Mouse (Mus musculus) embryonic facial prominence, embryonic 14.5 days (tissue): ENCODE results near the gene Rgl1. TPM values are rescaled to one million over a fixed set of nuclear protein-coding genes. Genes with fewer than 3 reads are reported as not detected.

Experiments
- ATAC-seq: fragments of 200-750 bp; cut with Nextera tagmentation; 2 replicates; pipeline ENCODE4 v1.8.0; 2017; ENCODE audit warnings: low read depth, moderate number of reproducible peaks, moderate TSS enrichment
- DNase-seq: peaks from one replicate; pipeline ENCODE4 v3.0.0-alpha.2; 2015; ENCODE audit warnings: low spot score
- H3K27ac ChIP-seq: fragments of 300-500 bp; sonication (generic); replicated peaks from 2 replicates; pipeline ENCODE4 v1.5.1; 2014; ENCODE audit warnings: low read depth, mild to moderate bottlenecking, low read length, moderate library complexity
- H3K27me3 ChIP-seq: fragments of 300-500 bp; sonication (generic); replicated peaks from 2 replicates; pipeline ENCODE4 v1.6.1; 2014; ENCODE audit warnings: low read length; ENCODE audit not compliant: control insufficient read depth, insufficient read depth
- H3K36me3 ChIP-seq: fragments of 300-500 bp; sonication (generic); 2 replicates; pipeline ENCODE4 v1.6.1; 2014; ENCODE audit warnings: low read length, mixed read lengths; ENCODE audit not compliant: control insufficient read depth, insufficient read depth
- H3K4me1 ChIP-seq: fragments of 300-500 bp; sonication (generic); 2 replicates; pipeline ENCODE4 v1.6.1; 2014; ENCODE audit warnings: antibody characterized with exemption, low read length; ENCODE audit not compliant: control insufficient read depth, insufficient read depth
- H3K4me2 ChIP-seq: fragments of 300-500 bp; sonication (generic); 2 replicates; pipeline ENCODE4 v1.6.1; 2014; ENCODE audit warnings: low read depth, mild to moderate bottlenecking, low read length, moderate library complexity, mixed read lengths
- H3K4me3 ChIP-seq: fragments of 300-500 bp; sonication (generic); 2 replicates; pipeline ENCODE4 v1.5.1; 2014; ENCODE audit warnings: low read depth, mild to moderate bottlenecking, low read length
- H3K9ac ChIP-seq: fragments of 300-500 bp; sonication (generic); 2 replicates; pipeline ENCODE4 v1.6.1; 2014; ENCODE audit warnings: low read depth, mild to moderate bottlenecking, low read length, moderate library complexity, mixed read lengths
- H3K9me3 ChIP-seq: fragments of 300-500 bp; sonication (generic); 2 replicates; pipeline ENCODE4 v1.6.1; 2016; ENCODE audit warnings: low read length; ENCODE audit not compliant: control insufficient read depth
- WGBS: fragments of 180-500 bp; shearing (Covaris S2); extraction: QIAGEN DNeasy Blood & Tissue Kit; methylation state at CpG from one replicate; pipeline ENCODE4 v1.1.7; 2014; 5-methylcytosine and 5-hydroxymethylcytosine counted together
- polyA plus RNA-seq: library from polyadenylated mRNA; unstranded; fragments of >200 nt; fragmentation: Nextera tagmentation; extraction: Ambion mirVana; gene quantifications from 2 replicates; pipeline ENCODE4 v1.2.1, GENCODE M21; 2014

Rgl1 gene
- polyA plus RNA-seq, 1 experiment from 2014 or later = 43.7 TPM

GRCm38 (mm10) chr1:152616777-152617057 lies 149.4 kb downstream of the Rgl1 start:
- H3K9me3 ChIP-seq = no peaks in the 10 kb centered on the region; the same call in 1 of the 2 replicates
- H3K27me3 ChIP-seq = no peaks in the 10 kb centered on the region
- DNase-seq (no peak), ATAC-seq (no peak)
- no peak overlapping the region for H3K4me3 ChIP-seq
- H3K4me1 ChIP-seq = peaks cover 7% of the 10 kb centered on the region; the same call in 1 of the 2 replicates
- H3K27ac ChIP-seq = no peak overlapping the region
- no peak overlapping the region for H3K9ac ChIP-seq
- H3K36me3 ChIP-seq = peaks cover 29% of the 10 kb centered on the region
- H3K4me2 ChIP-seq = no peak overlapping the region

- WGBS = 73% methylated on average over 10 of the region's 10 CpGs
- peaks cover 7% of the 10 kb centered on the region; the same call in 1 of the 2 replicates for H3K4me1 ChIP-seq
- no peak overlapping the region for H3K4me2 ChIP-seq
- DNase-seq = no peak
- ATAC-seq = no peak
- no peak overlapping the region for H3K27ac ChIP-seq
- no peak overlapping the region for H3K9ac ChIP-seq
- H3K27me3 ChIP-seq = no peaks in the 10 kb centered on the region
- no peaks in the 10 kb centered on the region; the same call in 1 of the 2 replicates for H3K9me3 ChIP-seq
- no peak overlapping the region for H3K4me3 ChIP-seq
- peaks cover 29% of the 10 kb centered on the region for H3K36me3 ChIP-seq
Observed at GRCm38 (mm10) chr1:152615987-152616776, 150.0 kb downstream of the Rgl1 start.

GRCm38 (mm10) chr1:152614743-152615380 lies 151.3 kb downstream of the Rgl1 start:
- no peak overlapping the region for H3K4me2 ChIP-seq
- peaks cover 6% of the 10 kb centered on the region; the same call in 1 of the 2 replicates for H3K4me1 ChIP-seq
- H3K27ac ChIP-seq = no peak overlapping the region
- no peak overlapping the region for H3K9ac ChIP-seq
- H3K27me3 ChIP-seq = no peaks in the 10 kb centered on the region
- H3K9me3 ChIP-seq = no peaks in the 10 kb centered on the region; the same call in 1 of the 2 replicates
- ATAC-seq (no peak), DNase-seq (no peak)
- no peak overlapping the region for H3K4me3 ChIP-seq
- H3K36me3 ChIP-seq = peaks cover 20% of the 10 kb centered on the region
- WGBS = 69% methylated on average over 7 of the region's 7 CpGs

DNA sequence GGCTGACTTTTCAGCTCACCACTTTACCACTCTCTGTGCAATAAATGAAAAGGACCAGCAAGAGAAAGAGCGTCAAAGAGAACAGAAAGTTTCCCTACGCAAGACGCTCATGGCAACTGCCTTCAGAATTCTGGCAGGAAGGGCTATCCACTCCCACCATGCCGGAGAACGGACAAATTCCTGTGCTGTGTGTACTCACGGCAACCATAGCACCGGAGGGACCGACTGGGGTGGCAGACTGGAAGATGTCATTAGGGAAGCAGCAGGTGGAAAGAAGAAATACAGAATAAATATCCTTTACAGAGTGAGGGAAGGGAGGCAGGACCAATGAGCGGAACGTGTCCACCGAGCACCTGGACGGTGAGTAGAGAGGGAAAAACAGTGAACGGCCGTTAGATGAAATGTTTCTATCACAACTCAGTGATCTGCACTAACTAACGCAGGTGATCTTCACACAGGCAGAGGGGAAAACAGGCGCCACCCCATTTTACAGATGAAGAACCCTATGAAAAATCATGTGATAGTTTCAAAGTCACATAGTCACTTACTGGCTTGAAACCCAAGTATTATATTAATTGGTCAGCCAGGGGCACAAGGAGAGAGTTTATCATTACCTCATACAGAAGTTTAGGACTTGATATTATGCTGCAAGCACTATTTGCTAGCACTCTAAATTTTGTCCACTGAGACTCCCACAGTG lies 152.8 kb downstream of the Rgl1 start:
- Histone ChIP-seq H3K4me2 (no peak overlapping the region), H3K27ac (no peak overlapping the region), H3K4me1 (no peaks in the 10 kb centered on the region; the same call in 1 of the 2 replicates), H3K9ac (no peak overlapping the region), H3K4me3 (no peak overlapping the region), H3K36me3 (peaks cover 9% of the 10 kb centered on the region; the same call in 1 of the 2 replicates), H3K27me3 (no peaks in the 10 kb centered on the region), H3K9me3 (no peaks in the 10 kb centered on the region)
- ATAC-seq = no peak
- WGBS = 87% methylated on average over 16 of the region's 16 CpGs
- no peak for DNase-seq

- H3K4me1 ChIP-seq = no peaks in the 10 kb centered on the region; the same call in 1 of the 2 replicates
- no peak overlapping the region for H3K9ac ChIP-seq
- 77% methylated on average over 12 of the region's 12 CpGs for WGBS
- H3K27ac ChIP-seq = no peak overlapping the region
- no peaks in the 10 kb centered on the region for H3K27me3 ChIP-seq
- no peaks in the 10 kb centered on the region for H3K9me3 ChIP-seq
- H3K36me3 ChIP-seq = peaks cover 9% of the 10 kb centered on the region; the same call in 1 of the 2 replicates
- ATAC-seq (no peak), DNase-seq (no peak)
- H3K4me3 ChIP-seq = no peak overlapping the region
- H3K4me2 ChIP-seq = no peak overlapping the region
Observed at GRCm38 (mm10) chr1:152612535-152613157, 153.5 kb downstream of the Rgl1 start.

DNA sequence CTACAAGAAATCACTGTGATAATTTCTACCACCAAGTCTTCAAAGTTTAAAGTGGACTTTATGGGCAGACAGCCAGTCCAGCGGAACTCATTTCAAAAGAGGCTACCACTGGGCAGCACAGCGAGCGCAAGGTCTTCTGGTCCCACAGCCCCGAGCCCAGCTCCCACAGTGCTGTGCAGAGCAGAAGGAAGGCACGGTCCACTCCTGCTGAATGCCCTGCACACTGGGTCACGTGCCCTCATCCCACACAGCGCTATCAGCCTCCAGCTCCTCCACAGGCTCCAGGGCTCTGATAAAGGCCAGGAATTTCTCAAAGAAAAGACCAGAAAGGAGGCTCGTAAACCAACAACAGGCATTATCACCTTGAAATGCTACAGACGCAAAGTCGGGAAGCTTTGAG lies 156.6 kb downstream of the Rgl1 start:
- Histone ChIP-seq H3K9me3 (no peaks in the 10 kb centered on the region), H3K27ac (no peak overlapping the region), H3K4me3 (no peak overlapping the region), H3K9ac (no peak overlapping the region), H3K4me2 (no peak overlapping the region), H3K4me1 (no peaks in the 10 kb centered on the region), H3K27me3 (no peaks in the 10 kb centered on the region), H3K36me3 (peaks cover 9% of the 10 kb centered on the region; the same call in 1 of the 2 replicates)
- WGBS = 77% methylated on average over 10 of the region's 10 CpGs
- no peak for DNase-seq
- ATAC-seq = no peak

- Histone ChIP-seq H3K4me1 (no peaks in the 10 kb centered on the region), H3K9ac (no peak overlapping the region), H3K27me3 (no peaks in the 10 kb centered on the region), H3K4me3 (no peak overlapping the region), H3K4me2 (no peak overlapping the region), H3K36me3 (peaks cover 5% of the 10 kb centered on the region; the same call in 1 of the 2 replicates), H3K27ac (no peak overlapping the region), H3K9me3 (no peaks in the 10 kb centered on the region)
- 86% methylated on average over 7 of the region's 7 CpGs for WGBS
- DNase-seq = no peak
- no peak for ATAC-seq
Observed at GRCm38 (mm10) chr1:152609006-152609405, 157.1 kb downstream of the Rgl1 start.

- 60% methylated on average over 14 of the region's 14 CpGs for WGBS
- DNase-seq (peak; percentile 34), ATAC-seq (no peak)
- Histone ChIP-seq H3K27me3 (no peaks in the 10 kb centered on the region), H3K27ac (0 out of 2 replicates have a peak overlapping the region, but pooled peaks have one; percentile 2), H3K9me3 (no peaks in the 10 kb centered on the region), H3K4me1 (peaks cover 3% of the 10 kb centered on the region; the same call in 1 of the 2 replicates), H3K9ac (no peak overlapping the region), H3K4me2 (no peak overlapping the region), H3K36me3 (peaks cover 3% of the 10 kb centered on the region; the same call in 1 of the 2 replicates), H3K4me3 (no peak overlapping the region)
Observed at GRCm38 (mm10) chr1:152607765-152608164, 158.4 kb downstream of the Rgl1 start.
